Mouse (Mus musculus) thymus, postnatal 4 days (tissue): Measurements from ENCODE around the gene Ccdc157.
A peak's percentile ranks its signal among the peaks of the same experiment; 100 is the strongest.
"Not testable (repeated sequence)": the region's sequence is repeated elsewhere in the genome, so short reads cannot be mapped to it uniquely, and the experiment has no call there.

Experiments used
- DNase-seq: peaks from one replicate; pipeline ENCODE4 v3.0.0; 2021

Gene Ccdc157

DNA sequence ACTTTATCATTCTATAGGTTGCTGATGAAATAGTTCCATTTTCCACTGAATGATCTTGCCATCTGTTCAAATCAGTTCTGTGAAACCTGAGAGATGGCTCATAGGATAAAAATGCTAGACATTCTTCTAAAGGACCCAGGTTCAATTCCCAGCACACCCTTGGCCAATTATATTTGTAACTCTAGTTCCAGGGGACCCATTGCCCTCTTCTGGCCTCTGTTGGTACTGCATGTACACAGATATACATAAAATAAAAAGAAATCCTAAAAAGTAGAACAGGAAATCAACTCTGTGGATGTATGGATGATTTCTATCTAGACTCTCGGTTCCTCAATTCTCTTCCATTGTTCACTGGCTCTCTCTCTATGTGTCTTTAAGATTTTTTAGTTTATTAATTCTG, 33.0 kb downstream of the Ccdc157 start:
- DNase-seq, result peak; percentile 31

GRCm38 (mm10) chr11:4123922-4124321, 36.2 kb downstream of the Ccdc157 start:
- DNase-seq, result peak; percentile 63

GRCm38 (mm10) chr11:4122742-4123579, 37.1 kb downstream of the Ccdc157 start, which contains the start of gene Sec14l2:
TSS of gene Sec14l2 (minus strand) at chr11:4123415.
- DNase-seq, result peak; percentile 41

- DNase-seq, result no peak
These were observed 37.9 kb downstream of the Ccdc157 start for GRCm38 (mm10) chr11:4122226-4122625.

- no peak for DNase-seq
These were observed 38.4 kb downstream of the Ccdc157 start for GRCm38 (mm10) chr11:4121691-4122090.

- DNase-seq, result no peak
These were observed 40.5 kb downstream of the Ccdc157 start for GRCm38 (mm10) chr11:4119635-4120034.

DNA sequence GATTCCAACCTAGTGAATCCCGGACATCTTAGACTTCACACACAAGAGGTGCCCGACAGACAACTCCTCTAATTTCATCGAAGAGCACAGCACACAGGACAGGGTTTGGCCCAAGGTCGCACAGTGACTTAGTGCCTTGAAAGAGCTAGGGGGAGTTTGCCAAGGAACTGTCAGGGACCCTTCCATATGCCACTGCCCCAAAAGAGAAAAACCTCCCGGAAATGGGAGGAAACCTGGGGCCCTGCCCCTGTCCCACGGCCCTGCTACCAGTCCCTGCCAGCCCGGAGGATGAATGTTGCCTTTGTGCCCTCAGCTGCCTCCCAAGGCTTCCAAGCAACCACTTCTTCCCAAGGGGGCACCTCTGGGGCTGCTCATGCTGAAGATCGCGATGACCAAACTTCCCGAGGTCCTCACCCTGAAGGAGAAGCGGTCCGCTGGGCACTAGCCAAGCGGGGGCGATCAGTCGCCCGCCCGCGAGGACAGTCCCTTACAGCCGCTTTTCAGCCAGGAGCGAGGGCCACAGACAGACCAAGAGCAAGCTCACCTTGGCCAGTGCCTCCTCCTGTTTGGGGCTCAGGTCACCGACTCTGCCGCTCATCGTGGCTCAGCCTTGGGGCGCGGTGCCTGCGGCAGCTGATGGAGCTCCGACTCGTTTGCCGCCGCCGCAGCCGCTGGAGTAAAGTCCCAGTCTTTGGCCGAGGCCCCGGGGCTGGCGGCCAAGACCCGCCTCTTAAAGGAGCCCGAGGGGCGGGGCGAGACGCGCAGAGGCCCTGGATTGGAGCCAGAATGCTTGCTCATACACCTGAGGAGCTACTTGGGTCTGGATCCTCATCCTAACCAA, 41.8 kb downstream of the Ccdc157 start:
- peak; percentile 54 for DNase-seq

GRCm38 (mm10) chr11:4117372-4118071, 42.6 kb downstream of the Ccdc157 start:
- DNase-seq, result no peak

GRCm38 (mm10) chr11:4116458-4117141, 43.5 kb downstream of the Ccdc157 start:
- DNase-seq, result no peak

GRCm38 (mm10) chr11:4115407-4115806, 44.7 kb downstream of the Ccdc157 start:
- no peak for DNase-seq

- not testable (repeated sequence) for DNase-seq
These were observed 45.6 kb downstream of the Ccdc157 start for GRCm38 (mm10) chr11:4114541-4114940.

GRCm38 (mm10) chr11:4113970-4114369, 46.1 kb downstream of the Ccdc157 start:
- DNase-seq, result no peak

DNA sequence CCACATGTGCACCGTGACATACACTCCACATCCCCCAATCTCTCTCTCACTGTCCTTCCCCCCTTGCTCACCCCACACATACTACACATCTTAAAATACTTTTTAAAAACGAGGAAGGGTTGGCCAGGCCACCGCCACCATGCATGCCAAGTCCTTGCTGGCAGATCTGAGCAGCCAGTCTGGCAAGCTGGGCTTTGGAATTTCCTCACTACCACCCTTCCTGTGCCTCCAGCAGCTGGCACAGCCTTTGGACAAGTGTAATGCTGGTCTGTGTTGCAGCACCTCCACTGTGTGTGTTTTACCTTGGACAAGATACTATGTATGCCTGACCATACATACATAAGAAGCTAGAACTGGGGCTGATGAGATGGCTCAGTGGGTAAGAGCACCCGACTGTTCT, 46.6 kb downstream of the Ccdc157 start:
- DNase-seq, result no peak

- DNase-seq, result no peak
These were observed 47.2 kb downstream of the Ccdc157 start for GRCm38 (mm10) chr11:4112861-4113260.

GRCm38 (mm10) chr11:4112033-4112432, 48.1 kb downstream of the Ccdc157 start:
- DNase-seq, result no peak

GRCm38 (mm10) chr11:4108691-4109090, 51.4 kb downstream of the Ccdc157 start:
- no peak for DNase-seq

DNA sequence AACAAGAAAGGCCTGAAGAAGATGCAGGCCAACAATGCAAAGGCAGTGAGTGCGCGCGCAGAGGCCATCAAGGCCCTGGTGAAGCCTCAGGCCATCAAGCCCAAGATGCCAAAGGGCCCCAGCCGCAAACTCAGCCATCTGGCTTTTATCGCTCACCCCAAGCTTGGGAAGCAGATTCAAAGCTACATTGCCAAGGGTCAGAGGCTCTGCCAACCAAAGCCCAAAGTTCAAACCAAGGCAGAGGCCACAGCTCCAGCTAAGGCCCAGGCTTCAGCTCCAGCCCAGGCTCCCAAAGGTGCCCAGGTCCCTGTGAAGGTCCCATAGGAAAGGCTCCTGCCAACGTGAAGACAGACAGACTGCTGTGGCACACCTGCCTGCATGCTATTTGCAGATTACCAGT, 52.2 kb downstream of the Ccdc157 start:
- DNase-seq, result not testable (repeated sequence)

DNA sequence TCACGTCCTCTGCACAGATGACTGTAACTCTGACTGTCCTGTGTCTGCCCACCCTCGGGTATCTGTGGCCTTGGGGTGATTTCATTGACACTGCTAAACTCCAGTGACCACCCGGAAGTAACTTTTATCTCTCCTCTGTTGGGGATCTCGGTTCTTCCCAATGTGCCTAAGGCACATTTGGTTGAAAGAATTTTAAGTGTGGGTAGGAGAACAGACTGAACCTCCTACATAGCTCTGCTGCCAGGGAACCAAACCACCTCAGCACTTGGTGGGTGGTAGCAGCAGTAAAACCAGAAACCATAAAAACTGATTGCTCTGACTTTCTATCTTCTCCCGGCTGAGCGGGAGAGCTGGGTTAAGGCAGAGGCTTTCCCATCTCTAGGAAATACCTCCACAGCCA, 54.6 kb downstream of the Ccdc157 start:
- DNase-seq, result no peak

DNA sequence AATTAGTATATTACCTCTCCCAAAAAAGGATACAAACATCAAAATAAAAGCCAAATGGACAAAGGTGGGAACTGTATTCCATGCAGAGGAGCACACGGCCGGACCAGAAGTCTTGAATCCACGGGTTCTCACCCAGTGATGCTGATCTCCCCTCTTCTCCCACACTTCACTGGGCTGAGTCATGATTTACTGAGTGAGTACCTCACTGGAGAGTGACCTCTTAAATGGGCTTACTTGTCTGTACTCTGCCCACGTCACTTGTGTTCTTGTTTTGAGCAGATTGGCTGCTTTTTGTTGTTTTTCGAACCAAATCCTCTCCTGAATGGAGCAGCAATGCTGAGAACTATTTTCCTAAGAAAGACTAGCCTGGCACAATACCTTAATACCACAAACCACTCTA, 55.1 kb downstream of the Ccdc157 start:
- no peak for DNase-seq

DNA sequence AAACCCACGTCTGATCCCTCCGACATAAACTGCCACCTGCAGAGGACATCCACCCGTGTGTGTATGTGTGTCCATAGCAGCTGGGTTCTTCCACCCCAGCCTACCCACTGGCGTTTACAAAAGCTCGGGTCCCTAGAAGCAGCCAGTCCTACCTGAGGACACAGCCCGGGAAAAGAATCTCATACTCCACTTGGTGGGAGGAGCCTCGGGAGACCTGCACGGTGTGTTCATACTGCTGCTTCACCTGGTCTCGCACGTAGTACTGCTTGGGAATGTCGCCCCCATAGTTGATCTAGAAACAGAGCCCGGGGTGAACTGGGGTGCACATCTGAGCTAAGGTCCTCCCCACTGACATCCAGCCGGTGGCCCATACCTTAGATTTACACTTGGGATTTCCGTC, 56.6 kb downstream of the Ccdc157 start:
- DNase-seq, result no peak

DNA sequence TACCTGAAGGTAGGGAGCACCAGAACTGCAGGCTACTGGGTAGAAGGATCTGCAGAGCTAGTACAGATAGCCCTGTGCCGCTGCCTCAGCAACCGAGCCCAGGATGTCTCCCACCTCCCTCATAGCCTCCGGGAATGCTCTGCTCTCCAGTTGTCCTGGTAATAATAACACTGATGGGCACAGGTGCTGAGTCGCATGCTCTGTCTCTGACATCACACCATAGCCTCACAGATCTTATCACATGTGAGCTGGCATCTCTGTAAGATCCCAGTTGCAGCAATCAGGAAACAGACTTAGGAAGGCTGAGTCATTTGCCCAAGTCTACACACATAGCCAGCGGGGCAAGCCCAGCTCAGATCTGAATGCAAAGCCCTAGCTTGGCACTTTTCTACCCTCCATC, 58.2 kb downstream of the Ccdc157 start:
- DNase-seq, result no peak

GRCm38 (mm10) chr11:4099447-4099846, 60.6 kb downstream of the Ccdc157 start:
- no peak for DNase-seq

DNA sequence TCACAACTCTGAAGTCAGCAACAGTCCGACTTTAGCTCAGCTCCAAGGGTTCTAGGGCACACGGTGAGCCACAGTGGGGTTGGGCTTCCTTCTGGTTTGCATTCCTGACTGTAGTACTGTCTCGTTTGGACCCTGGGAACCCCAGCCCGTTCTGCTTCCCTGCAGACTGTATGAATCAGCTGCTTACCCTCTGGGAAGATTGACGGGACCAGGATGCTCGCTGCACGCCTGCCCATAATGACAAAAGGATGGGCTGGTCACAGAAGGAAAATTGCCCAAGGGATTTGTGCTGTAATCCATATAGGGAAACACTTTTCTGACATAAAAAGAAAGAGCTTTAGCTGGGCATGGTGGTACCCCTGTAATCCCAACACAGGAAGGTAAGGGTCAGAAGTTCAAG, 61.3 kb downstream of the Ccdc157 start:
- no peak for DNase-seq
